Mouse (Mus musculus): ENCODE measurements at regions not wholly inside any gene's neighbourhood (a gene's known extent, or its start where the extent isn't known, plus 50 kb on each side); places are given as distances from the start of the nearest gene placed in this dataset.
"Not testable (repeated sequence)": the region's sequence is repeated elsewhere in the genome, so short reads cannot be mapped to it uniquely, and the experiment has no call there.

- not testable (repeated sequence) for H3K9me3 ChIP-seq (ENCODE audit: control insufficient read depth, low read length); H3K27me3 ChIP-seq (ENCODE audit: control insufficient read depth, insufficient read depth, low read length); ATAC-seq (ENCODE audit: low FRiP score, low TSS enrichment); H3K4me3 ChIP-seq (ENCODE audit: low read length); H3K4me1 ChIP-seq (ENCODE audit: control insufficient read depth, insufficient read depth, low read length); H3K27ac ChIP-seq (ENCODE audit: low read depth, low read length); H3K9ac ChIP-seq (ENCODE audit: low read depth, low read length); H3K4me2 ChIP-seq (replicated peaks; ENCODE audit: low read depth, low read length); H3K36me3 ChIP-seq (ENCODE audit: control insufficient read depth, insufficient read depth, low read length)
- WGBS: 93% methylated on average over 6 of the region's 13 CpGs
Measured at GRCm38 (mm10) chr10:126285096-126285495, 319.1 kb downstream of the Lrig3 start.

- Histone ChIP-seq H3K27me3 (ENCODE audit: control insufficient read depth, insufficient read depth, low read length) (no peaks in the 10 kb centered on the region), H3K4me1 (ENCODE audit: control insufficient read depth, insufficient read depth, low read length) (no peaks in the 10 kb centered on the region), H3K9ac (ENCODE audit: low read depth, low read length) (no peak overlapping the region), H3K4me3 (ENCODE audit: low read length) (no peak overlapping the region), H3K9me3 (ENCODE audit: control insufficient read depth, low read length) (no peaks in the 10 kb centered on the region), H3K4me2 (replicated peaks; ENCODE audit: low read depth, low read length) (no peak overlapping the region), H3K27ac (ENCODE audit: low read depth, low read length) (no peak overlapping the region), H3K36me3 (ENCODE audit: control insufficient read depth, insufficient read depth, low read length) (no peaks in the 10 kb centered on the region)
- no peak for ATAC-seq (ENCODE audit: low FRiP score, low TSS enrichment)
- WGBS: 87% methylated on average over 12 of the region's 12 CpGs
Measured at GRCm38 (mm10) chr10:126270376-126270775, 304.4 kb downstream of the Lrig3 start.

- 85% methylated on average over 2 of the region's 2 CpGs for WGBS
Measured at GRCm38 (mm10) chr10:126267321-126267998, 301.5 kb downstream of the Lrig3 start.

GRCm38 (mm10) chr10:126257171-126257570 is 291.2 kb downstream of the Lrig3 start:
- no peak overlapping the region for H3K4me3 ChIP-seq (ENCODE audit: low read length)
- H3K9ac ChIP-seq (ENCODE audit: low read depth, low read length): no peak overlapping the region
- no peaks in the 10 kb centered on the region for H3K9me3 ChIP-seq (ENCODE audit: control insufficient read depth, low read length)
- no peaks in the 10 kb centered on the region for H3K4me1 ChIP-seq (ENCODE audit: control insufficient read depth, insufficient read depth, low read length)
- H3K27me3 ChIP-seq (ENCODE audit: control insufficient read depth, insufficient read depth, low read length): no peaks in the 10 kb centered on the region
- no peak overlapping the region for H3K27ac ChIP-seq (ENCODE audit: low read depth, low read length)
- H3K36me3 ChIP-seq (ENCODE audit: control insufficient read depth, insufficient read depth, low read length): no peaks in the 10 kb centered on the region
- H3K4me2 ChIP-seq (replicated peaks; ENCODE audit: low read depth, low read length): no peak overlapping the region
- ATAC-seq (ENCODE audit: low FRiP score, low TSS enrichment): no peak
- WGBS: 78% methylated on average over 8 of the region's 8 CpGs

More at GRCm38 (mm10) chr10:126267321-126267998, 301.5 kb downstream of the Lrig3 start:
- Histone ChIP-seq H3K4me3 (ENCODE audit: low read length) (no peak overlapping the region), H3K4me1 (ENCODE audit: control insufficient read depth, insufficient read depth, low read length) (no peaks in the 10 kb centered on the region), H3K9me3 (ENCODE audit: control insufficient read depth, low read length) (no peaks in the 10 kb centered on the region), H3K4me2 (replicated peaks; ENCODE audit: low read depth, low read length) (no peak overlapping the region), H3K27ac (ENCODE audit: low read depth, low read length) (no peak overlapping the region), H3K27me3 (ENCODE audit: control insufficient read depth, insufficient read depth, low read length) (no peaks in the 10 kb centered on the region), H3K9ac (ENCODE audit: low read depth, low read length) (no peak overlapping the region), H3K36me3 (ENCODE audit: control insufficient read depth, insufficient read depth, low read length) (no peaks in the 10 kb centered on the region)
- ATAC-seq (ENCODE audit: low FRiP score, low TSS enrichment): no peak

- no peaks in the 10 kb centered on the region for H3K4me1 ChIP-seq (ENCODE audit: control insufficient read depth, insufficient read depth, low read length)
- WGBS: 86% methylated on average over 4 of the region's 4 CpGs
- no peak overlapping the region for H3K4me3 ChIP-seq (ENCODE audit: low read length)
- no peak overlapping the region for H3K27ac ChIP-seq (ENCODE audit: low read depth, low read length)
- no peaks in the 10 kb centered on the region for H3K27me3 ChIP-seq (ENCODE audit: control insufficient read depth, insufficient read depth, low read length)
- ATAC-seq (ENCODE audit: low FRiP score, low TSS enrichment): no peak
- H3K9ac ChIP-seq (ENCODE audit: low read depth, low read length): no peak overlapping the region
- H3K4me2 ChIP-seq (replicated peaks; ENCODE audit: low read depth, low read length): no peak overlapping the region
- no peaks in the 10 kb centered on the region for H3K9me3 ChIP-seq (ENCODE audit: control insufficient read depth, low read length)
- H3K36me3 ChIP-seq (ENCODE audit: control insufficient read depth, insufficient read depth, low read length): no peaks in the 10 kb centered on the region
Measured at GRCm38 (mm10) chr10:126254198-126254597, 288.2 kb downstream of the Lrig3 start.

GRCm38 (mm10) chr10:126249176-126249575 is 283.2 kb downstream of the Lrig3 start:
- H3K4me2 ChIP-seq (replicated peaks; ENCODE audit: low read depth, low read length): peak overlapping the region; percentile 17; the same call in 1 of the 2 replicates
- ATAC-seq (ENCODE audit: low FRiP score, low TSS enrichment): peak; percentile 78

GRCm38 (mm10) chr10:126243051-126243450 is 277.1 kb downstream of the Lrig3 start:
- Histone ChIP-seq H3K27ac (ENCODE audit: low read depth, low read length) (no peak overlapping the region), H3K36me3 (ENCODE audit: control insufficient read depth, insufficient read depth, low read length) (no peaks in the 10 kb centered on the region), H3K4me1 (ENCODE audit: control insufficient read depth, insufficient read depth, low read length) (no peaks in the 10 kb centered on the region), H3K4me3 (ENCODE audit: low read length) (no peak overlapping the region), H3K9me3 (ENCODE audit: control insufficient read depth, low read length) (no peaks in the 10 kb centered on the region), H3K4me2 (replicated peaks; ENCODE audit: low read depth, low read length) (no peak overlapping the region), H3K9ac (ENCODE audit: low read depth, low read length) (no peak overlapping the region), H3K27me3 (ENCODE audit: control insufficient read depth, insufficient read depth, low read length) (no peaks in the 10 kb centered on the region)
- 76% methylated on average over 7 of the region's 7 CpGs for WGBS
- ATAC-seq (ENCODE audit: low FRiP score, low TSS enrichment): no peak

More at GRCm38 (mm10) chr10:126249176-126249575, 283.2 kb downstream of the Lrig3 start:
- Histone ChIP-seq H3K9ac (ENCODE audit: low read depth, low read length) (no peak overlapping the region), H3K36me3 (ENCODE audit: control insufficient read depth, insufficient read depth, low read length) (no peaks in the 10 kb centered on the region), H3K27ac (ENCODE audit: low read depth, low read length) (no peak overlapping the region), H3K4me1 (ENCODE audit: control insufficient read depth, insufficient read depth, low read length) (no peaks in the 10 kb centered on the region), H3K27me3 (ENCODE audit: control insufficient read depth, insufficient read depth, low read length) (no peaks in the 10 kb centered on the region), H3K4me3 (ENCODE audit: low read length) (no peak overlapping the region), H3K9me3 (ENCODE audit: control insufficient read depth, low read length) (no peaks in the 10 kb centered on the region)
- 50% methylated on average over 12 of the region's 12 CpGs for WGBS

- no peak overlapping the region for H3K4me3 ChIP-seq (ENCODE audit: low read length)
- no peaks in the 10 kb centered on the region for H3K36me3 ChIP-seq (ENCODE audit: control insufficient read depth, insufficient read depth, low read length)
- H3K27me3 ChIP-seq (ENCODE audit: control insufficient read depth, insufficient read depth, low read length): no peaks in the 10 kb centered on the region
- H3K9ac ChIP-seq (ENCODE audit: low read depth, low read length): no peak overlapping the region
- no peak overlapping the region for H3K27ac ChIP-seq (ENCODE audit: low read depth, low read length)
- no peak overlapping the region for H3K4me2 ChIP-seq (replicated peaks; ENCODE audit: low read depth, low read length)
- WGBS: 15% methylated on average over 4 of the region's 4 CpGs
- H3K9me3 ChIP-seq (ENCODE audit: control insufficient read depth, low read length): no peaks in the 10 kb centered on the region
- ATAC-seq (ENCODE audit: low FRiP score, low TSS enrichment): no peak
- no peaks in the 10 kb centered on the region for H3K4me1 ChIP-seq (ENCODE audit: control insufficient read depth, insufficient read depth, low read length)
Measured at GRCm38 (mm10) chr10:126239536-126239935, 273.6 kb downstream of the Lrig3 start.
